Mouse (Mus musculus): ENCODE results near the gene Rimkla. TPM values are rescaled to one million over a fixed set of nuclear protein-coding genes. Genes with fewer than 3 reads are reported as not detected.
A peak's percentile ranks its signal among the peaks of the same experiment; 100 is the strongest.

Rimkla gene
- polyA plus RNA-seq, 1 experiment from 2014 or later: 20.3 TPM

DNA sequence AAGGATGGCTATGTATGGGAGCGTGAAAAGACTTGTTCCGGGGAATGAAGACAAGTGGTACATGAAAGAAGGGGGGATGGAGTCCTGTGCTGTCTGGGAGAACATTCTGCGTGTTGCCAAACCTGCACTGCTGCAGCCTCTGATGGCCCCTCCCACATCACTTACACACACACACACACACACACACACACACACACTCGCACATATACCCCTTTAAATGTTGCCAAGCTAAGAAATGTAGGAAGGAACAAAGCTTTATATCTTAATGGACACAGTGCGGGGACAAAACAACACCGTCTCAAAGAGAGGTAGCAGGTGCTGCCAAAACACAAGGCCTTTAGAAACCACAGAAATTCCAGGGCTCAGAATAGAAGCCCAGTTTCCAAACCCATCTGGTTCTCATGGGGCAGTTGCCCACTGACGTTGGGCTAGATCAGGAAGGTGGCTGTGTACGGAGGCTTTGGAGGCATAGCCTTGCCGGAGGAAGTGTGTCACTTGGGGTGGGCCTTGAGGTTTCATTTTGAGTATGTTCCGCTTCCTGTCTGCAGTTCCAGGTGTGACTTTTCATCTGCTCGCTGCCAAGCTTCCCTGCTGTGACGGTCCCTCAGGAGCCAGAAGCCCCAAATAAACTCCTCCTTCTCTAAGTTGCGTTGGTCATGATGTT, 28.5 kb downstream of the Rimkla start:
- Histone ChIP-seq H3K9ac (replicated peaks) (no peak overlapping the region), H3K9me3 (no peaks in the 10 kb centered on the region), H3K36me3 (no peaks in the 10 kb centered on the region), H3K27me3 (no peaks in the 10 kb centered on the region), H3K4me1 (peaks cover 50% of the 10 kb centered on the region), H3K4me3 (no peak overlapping the region), H3K27ac (replicated peaks) (peak overlapping the region; percentile 96), H3K4me2 (replicated peaks) (no peak overlapping the region)
- no peak for ATAC-seq (replicated peaks)
- 63% methylated on average over 13 of the region's 13 CpGs for WGBS

DNA sequence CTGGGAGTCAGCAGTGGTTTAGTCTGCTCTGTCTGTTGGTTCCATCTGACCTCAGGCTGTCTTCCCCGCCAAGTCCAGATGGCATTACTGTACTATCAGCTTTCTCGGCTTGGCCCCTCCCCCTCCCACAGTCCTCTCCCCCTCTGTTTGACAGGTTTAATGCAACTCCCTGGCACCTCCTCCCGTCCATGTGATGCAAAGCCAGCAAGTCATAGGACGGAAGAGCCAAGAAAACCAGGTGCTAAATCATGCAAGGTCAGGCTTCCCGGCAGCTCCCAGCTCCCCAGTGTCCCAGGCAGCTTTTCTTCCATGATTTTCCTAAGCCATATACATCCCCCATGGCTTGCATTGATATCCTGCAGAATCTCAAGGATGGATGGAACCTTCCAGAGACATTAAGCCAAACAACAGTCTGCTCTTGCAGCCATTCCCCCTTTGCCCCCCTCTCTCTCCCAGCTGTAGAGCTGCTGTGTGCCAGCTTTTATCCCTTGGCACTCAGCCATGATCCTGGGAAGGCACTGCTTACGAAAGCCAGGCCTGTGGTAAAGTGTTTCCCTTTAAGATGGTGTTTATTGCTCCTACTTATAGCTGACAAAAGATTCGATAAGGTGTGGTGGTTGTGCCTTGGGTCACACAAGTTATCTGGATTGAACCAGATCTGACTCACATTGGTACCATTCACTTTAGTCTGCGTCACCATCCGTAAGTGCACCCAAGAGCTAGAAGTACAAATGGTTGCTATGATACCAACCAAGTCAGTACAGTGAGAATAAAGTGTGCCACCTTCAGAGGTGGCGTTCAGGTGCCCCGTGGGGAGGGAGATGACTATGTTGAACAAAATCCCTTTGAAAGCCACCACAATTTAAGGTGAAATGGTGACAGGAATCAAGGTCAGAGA, 29.3 kb downstream of the Rimkla start:
- Histone ChIP-seq H3K9me3 (no peaks in the 10 kb centered on the region), H3K9ac (replicated peaks) (no peak overlapping the region), H3K4me3 (no peak overlapping the region), H3K4me2 (replicated peaks) (0 out of 2 replicates have a peak overlapping the region, but pooled peaks have one; percentile 2), H3K27me3 (no peaks in the 10 kb centered on the region), H3K36me3 (no peaks in the 10 kb centered on the region), H3K4me1 (peaks cover 47% of the 10 kb centered on the region), H3K27ac (replicated peaks) (peak overlapping the region; percentile 96)
- peak; percentile 62 for ATAC-seq (replicated peaks)
- WGBS: 23% methylated on average over 11 of the region's 11 CpGs

DNA sequence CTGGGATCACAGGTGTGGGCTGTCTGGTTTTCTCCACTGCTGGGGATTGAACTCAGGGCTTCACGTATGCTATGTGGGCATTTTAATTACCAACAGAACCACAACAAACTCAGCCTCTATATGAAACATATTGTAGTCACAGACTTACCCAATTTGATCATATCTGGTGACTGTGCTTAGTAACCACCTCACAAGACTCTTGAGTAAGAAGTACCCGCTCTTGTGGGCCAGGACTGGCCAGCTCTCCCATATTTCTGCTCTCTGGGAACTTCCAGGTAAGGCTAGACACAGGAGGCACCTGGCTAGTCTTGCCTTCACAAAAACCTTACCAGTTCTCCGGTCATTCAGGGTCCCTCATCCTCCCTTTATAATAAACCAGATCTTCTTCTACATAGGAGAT, 30.0 kb downstream of the Rimkla start:
- WGBS: 83% methylated on average over 3 of the region's 3 CpGs
- Histone ChIP-seq H3K27me3 (no peaks in the 10 kb centered on the region), H3K9ac (replicated peaks) (no peak overlapping the region), H3K9me3 (no peaks in the 10 kb centered on the region), H3K4me1 (peaks cover 44% of the 10 kb centered on the region), H3K4me3 (no peak overlapping the region), H3K4me2 (replicated peaks) (0 out of 2 replicates have a peak overlapping the region, but pooled peaks have one; percentile 2), H3K36me3 (no peaks in the 10 kb centered on the region), H3K27ac (replicated peaks) (peak overlapping the region; percentile 96)
- ATAC-seq (replicated peaks): no peak

DNA sequence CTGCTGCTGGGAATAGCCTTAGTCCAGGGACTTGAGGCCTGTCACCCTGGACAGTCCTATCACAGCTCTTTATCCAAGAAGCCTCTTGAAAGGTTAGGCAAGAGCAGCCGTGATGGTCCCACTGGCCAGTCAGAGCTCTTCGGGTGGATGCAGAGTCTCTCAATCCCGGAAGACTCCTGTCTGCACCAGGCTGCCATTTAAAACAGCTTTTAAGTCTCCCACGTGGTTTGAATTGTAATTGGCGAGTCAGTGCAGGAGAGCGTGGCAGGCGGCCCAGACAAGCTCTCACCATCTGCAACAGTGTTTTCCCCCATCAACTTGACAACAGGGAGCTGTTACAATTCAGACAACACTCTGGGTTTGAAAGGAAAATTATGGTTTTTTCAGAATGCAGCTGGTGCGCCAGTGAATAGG, 31.7 kb downstream of the Rimkla start:
- 6% methylated on average over 8 of the region's 8 CpGs for WGBS
- Histone ChIP-seq H3K9ac (replicated peaks) (0 out of 2 replicates have a peak overlapping the region, but pooled peaks have one; percentile 11), H3K4me3 (peak overlapping the region; percentile 12), H3K4me2 (replicated peaks) (peak overlapping the region; percentile 33), H3K36me3 (no peaks in the 10 kb centered on the region), H3K27me3 (no peaks in the 10 kb centered on the region), H3K4me1 (peaks cover 44% of the 10 kb centered on the region), H3K9me3 (no peaks in the 10 kb centered on the region), H3K27ac (replicated peaks) (peak overlapping the region; percentile 96)
- ATAC-seq (replicated peaks): peak; percentile 91

DNA sequence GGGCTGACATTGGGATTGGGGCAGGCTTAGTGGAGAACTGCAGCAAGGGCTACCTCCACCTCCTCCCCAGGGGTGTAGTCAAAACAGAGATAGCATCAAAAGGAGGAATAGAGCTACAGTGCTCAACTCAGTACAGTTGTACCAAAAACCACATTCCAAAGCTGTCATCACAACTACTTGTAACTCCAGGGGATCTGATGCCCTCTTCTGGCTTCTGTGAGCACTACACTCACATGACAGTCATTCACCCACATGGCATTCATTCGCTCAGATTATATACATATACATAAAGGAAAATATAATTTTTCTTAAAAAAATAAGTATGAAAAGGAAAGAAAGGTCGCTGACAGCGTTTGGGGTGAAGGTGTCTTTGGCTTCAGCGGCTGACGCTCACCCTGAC, 32.1 kb downstream of the Rimkla start:
- Histone ChIP-seq H3K27me3 (no peaks in the 10 kb centered on the region), H3K4me3 (peak overlapping the region; percentile 12), H3K4me2 (replicated peaks) (peak overlapping the region; percentile 33), H3K9ac (replicated peaks) (no peak overlapping the region), H3K27ac (replicated peaks) (peak overlapping the region; percentile 96), H3K4me1 (peaks cover 44% of the 10 kb centered on the region), H3K9me3 (no peaks in the 10 kb centered on the region), H3K36me3 (no peaks in the 10 kb centered on the region)
- peak; percentile 14; the same call in 1 of the 2 replicates for ATAC-seq (replicated peaks)
- 43% methylated on average over 5 of the region's 5 CpGs for WGBS

DNA sequence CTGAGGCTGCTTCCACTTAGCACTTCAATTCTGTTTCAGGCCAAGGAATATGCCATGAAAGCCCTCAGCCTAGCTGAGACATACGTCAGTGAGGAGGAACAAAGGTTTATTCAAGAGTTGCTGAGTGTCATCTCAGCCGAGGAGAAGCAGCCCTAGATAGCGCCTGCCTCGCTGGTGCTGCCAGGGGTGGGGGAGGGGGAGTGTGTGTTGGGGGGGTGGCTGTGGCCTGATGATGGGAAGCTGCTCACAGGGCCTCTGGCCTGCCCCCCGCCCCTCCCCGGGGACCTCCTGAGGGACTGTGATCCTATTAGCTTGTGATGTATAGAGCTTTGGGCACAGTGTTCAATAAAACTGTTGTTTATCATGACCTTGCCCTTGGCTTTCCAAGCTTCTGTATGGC, 38.9 kb downstream of the Rimkla start:
- peak; percentile 70 for ATAC-seq (replicated peaks)
- Histone ChIP-seq H3K9me3 (no peaks in the 10 kb centered on the region), H3K27ac (replicated peaks) (peak overlapping the region; percentile 61), H3K4me3 (no peak overlapping the region), H3K4me2 (replicated peaks) (no peak overlapping the region), H3K36me3 (no peaks in the 10 kb centered on the region), H3K9ac (replicated peaks) (no peak overlapping the region), H3K4me1 (peaks cover 7% of the 10 kb centered on the region), H3K27me3 (no peaks in the 10 kb centered on the region)
- WGBS: 12% methylated on average over 6 of the region's 6 CpGs

DNA sequence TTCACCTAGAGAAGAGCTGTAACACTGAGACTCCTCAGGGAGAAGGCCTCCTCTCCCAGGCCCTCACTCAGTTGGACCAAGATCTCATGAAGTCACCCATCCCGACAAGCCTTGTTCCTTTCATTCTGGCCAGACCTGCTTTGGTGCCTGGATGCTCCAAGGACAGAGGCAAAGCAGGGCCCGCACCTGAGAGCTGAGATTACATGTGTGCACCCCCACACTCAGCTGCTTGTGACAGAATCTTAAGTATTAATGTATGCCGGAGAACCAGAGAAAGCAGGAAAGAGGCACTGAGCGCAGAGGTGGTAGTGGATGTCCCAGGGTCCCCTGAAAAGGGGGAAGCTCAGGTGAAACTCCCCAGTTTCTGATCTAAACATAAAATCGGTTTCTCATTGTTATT, 39.3 kb downstream of the Rimkla start:
- Histone ChIP-seq H3K36me3 (no peaks in the 10 kb centered on the region), H3K9me3 (no peaks in the 10 kb centered on the region), H3K27ac (replicated peaks) (peak overlapping the region; percentile 61), H3K4me3 (no peak overlapping the region), H3K9ac (replicated peaks) (no peak overlapping the region), H3K4me1 (peaks cover 7% of the 10 kb centered on the region), H3K4me2 (replicated peaks) (no peak overlapping the region), H3K27me3 (no peaks in the 10 kb centered on the region)
- WGBS: 65% methylated on average over 5 of the region's 5 CpGs
- peak; percentile 42; the same call in 1 of the 2 replicates for ATAC-seq (replicated peaks)

DNA sequence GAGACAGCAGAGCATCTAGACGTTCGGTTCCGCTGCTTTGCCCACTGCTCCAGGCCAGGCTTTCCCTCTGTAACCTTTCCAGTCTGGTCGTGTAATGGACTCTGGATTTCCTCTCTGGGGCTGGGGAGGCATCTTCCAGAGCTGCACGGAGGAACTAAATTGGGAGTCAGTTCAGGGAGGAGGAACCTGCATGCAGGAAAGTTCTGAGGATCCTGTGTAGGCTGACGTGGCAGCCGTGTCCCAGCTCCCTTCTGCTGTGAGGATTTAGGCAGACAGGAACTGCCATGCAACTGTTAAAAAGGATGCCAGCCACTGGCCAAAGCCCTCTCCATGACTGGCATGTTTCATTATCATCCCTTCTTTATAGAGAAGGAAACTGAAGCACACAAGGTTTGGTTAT, 42.0 kb downstream of the Rimkla start:
- H3K9ac ChIP-seq (replicated peaks): no peak overlapping the region

DNA sequence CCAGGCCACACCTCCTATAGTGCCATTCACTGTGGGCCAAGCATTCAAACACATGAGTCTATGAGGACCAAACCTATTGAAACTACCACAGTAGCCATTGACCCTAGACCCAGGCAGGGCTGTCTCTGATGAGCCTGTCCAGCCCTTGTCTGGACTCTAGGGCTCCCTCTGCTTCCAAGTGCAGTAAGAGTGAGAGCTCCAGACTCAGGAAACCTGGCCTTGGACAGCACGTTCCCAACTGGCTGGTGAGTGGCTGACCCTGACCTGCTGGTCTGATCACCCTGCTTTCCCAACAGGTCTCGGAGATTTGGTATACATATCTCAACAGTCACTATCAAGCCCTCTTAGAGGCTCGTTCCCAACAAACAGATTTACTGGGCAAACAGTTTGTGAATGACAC, 44.6 kb downstream of the Rimkla start:
- H3K9ac ChIP-seq (replicated peaks): no peak overlapping the region
- WGBS: 88% methylated on average over 3 of the region's 3 CpGs
- H3K36me3 ChIP-seq: no peaks in the 10 kb centered on the region
- no peaks in the 10 kb centered on the region for H3K9me3 ChIP-seq
- no peak overlapping the region for H3K27ac ChIP-seq (replicated peaks)
- H3K4me1 ChIP-seq: no peaks in the 10 kb centered on the region
- H3K4me3 ChIP-seq: no peak overlapping the region
- H3K27me3 ChIP-seq: no peaks in the 10 kb centered on the region
- no peak for ATAC-seq (replicated peaks)
- no peak overlapping the region for H3K4me2 ChIP-seq (replicated peaks)

More for the DNA sequence above, 42.0 kb downstream of the Rimkla start:
- H3K36me3 ChIP-seq: no peaks in the 10 kb centered on the region
- H3K4me3 ChIP-seq: no peak overlapping the region
- no peaks in the 10 kb centered on the region for H3K27me3 ChIP-seq
- H3K27ac ChIP-seq (replicated peaks): no peak overlapping the region
- H3K9me3 ChIP-seq: no peaks in the 10 kb centered on the region
- H3K4me1 ChIP-seq: peaks cover 7% of the 10 kb centered on the region
- no peak overlapping the region for H3K4me2 ChIP-seq (replicated peaks)
- 68% methylated on average over 7 of the region's 7 CpGs for WGBS
- no peak for ATAC-seq (replicated peaks)

DNA sequence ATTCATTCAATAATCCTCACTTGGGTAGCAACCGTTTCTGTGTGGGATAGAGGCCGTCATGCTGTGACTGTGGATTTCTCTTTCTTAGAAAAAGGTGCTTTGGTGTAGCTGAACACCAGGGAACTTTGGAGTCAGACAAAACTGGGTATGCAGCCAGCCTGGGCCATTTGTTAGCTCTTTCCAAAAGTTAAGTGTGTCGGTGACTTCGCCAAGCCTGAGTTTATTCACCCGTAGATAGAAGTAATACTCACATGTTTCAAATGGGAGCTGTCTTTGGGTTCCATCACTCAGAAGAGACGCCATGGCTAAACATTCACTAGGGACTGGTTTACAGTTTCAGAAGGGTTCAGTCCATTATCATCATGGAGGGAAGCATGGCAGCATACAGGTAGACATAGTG, 45.2 kb downstream of the Rimkla start:
- H3K9ac ChIP-seq (replicated peaks): no peak overlapping the region
- 93% methylated on average over 6 of the region's 6 CpGs for WGBS

DNA sequence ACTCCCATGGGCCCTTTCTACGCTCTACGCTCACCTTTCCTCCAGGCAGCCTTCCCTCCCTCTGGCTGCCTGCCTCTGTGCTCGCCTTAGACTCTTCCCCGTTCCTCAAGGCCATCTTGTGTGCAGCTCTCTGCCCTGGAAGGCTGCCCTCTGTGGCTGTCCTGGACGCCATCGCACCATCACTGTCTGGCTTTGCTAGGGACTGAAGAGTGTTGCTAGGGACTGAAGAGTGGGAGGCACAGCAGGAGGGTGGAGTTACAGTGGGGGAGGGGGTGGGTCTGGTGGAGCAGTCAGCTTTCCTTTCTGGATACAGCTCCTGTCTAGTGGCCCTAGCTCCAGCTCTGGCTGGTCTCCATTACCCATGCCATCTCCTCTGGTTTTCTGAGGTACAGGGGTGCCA, 49.9 kb downstream of the Rimkla start:
- Histone ChIP-seq H3K4me1 (no peaks in the 10 kb centered on the region), H3K9me3 (no peaks in the 10 kb centered on the region), H3K27ac (replicated peaks) (no peak overlapping the region), H3K4me2 (replicated peaks) (no peak overlapping the region), H3K36me3 (no peaks in the 10 kb centered on the region), H3K27me3 (no peaks in the 10 kb centered on the region), H3K4me3 (no peak overlapping the region), H3K9ac (replicated peaks) (no peak overlapping the region)
- no peak for ATAC-seq (replicated peaks)
- 41% methylated on average over 6 of the region's 6 CpGs for WGBS

More for the DNA sequence above, 45.2 kb downstream of the Rimkla start:
- no peak for ATAC-seq (replicated peaks)
- Histone ChIP-seq H3K4me3 (no peak overlapping the region), H3K27ac (replicated peaks) (no peak overlapping the region), H3K27me3 (no peaks in the 10 kb centered on the region), H3K36me3 (no peaks in the 10 kb centered on the region), H3K4me1 (no peaks in the 10 kb centered on the region), H3K9me3 (no peaks in the 10 kb centered on the region), H3K4me2 (replicated peaks) (no peak overlapping the region)

DNA sequence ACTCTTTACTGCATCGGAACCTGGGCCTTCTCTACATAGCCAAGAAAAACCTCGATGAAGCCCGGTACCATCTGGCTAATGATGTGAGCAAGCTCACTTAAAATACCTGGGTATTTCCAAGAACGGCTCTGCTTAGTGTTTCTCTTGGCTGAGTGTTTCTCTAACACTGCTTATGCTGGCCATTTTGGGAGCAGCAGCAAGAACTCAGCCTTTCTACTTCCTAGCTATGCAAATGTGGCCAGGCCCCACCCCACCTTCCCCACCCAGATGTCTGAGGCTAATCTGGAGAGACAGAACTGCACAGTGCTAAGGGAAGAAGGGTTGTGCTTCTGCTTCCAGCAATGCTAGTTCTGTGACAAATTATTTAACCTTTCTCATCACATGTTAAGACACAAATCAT, 50.6 kb downstream of the Rimkla start:
- Histone ChIP-seq H3K9me3 (no peaks in the 10 kb centered on the region), H3K4me3 (no peak overlapping the region), H3K9ac (replicated peaks) (no peak overlapping the region), H3K36me3 (no peaks in the 10 kb centered on the region), H3K4me1 (no peaks in the 10 kb centered on the region), H3K4me2 (replicated peaks) (no peak overlapping the region), H3K27ac (replicated peaks) (no peak overlapping the region), H3K27me3 (no peaks in the 10 kb centered on the region)
- no peak for ATAC-seq (replicated peaks)
- 91% methylated on average over 4 of the region's 4 CpGs for WGBS
